Mouse (Mus musculus): ENCODE measurements around the gene Entpd5.

- TF ChIP-seq EP300 (IDR thresholded peaks at IDR 0.05) = peak; percentile 75
- TF ChIP-seq CTCF (IDR thresholded peaks at IDR 0.05) = no peak
These were observed 21.0 kb upstream of the Entpd5 start for GRCm38 (mm10) chr12:84429825-84430224.
